Mouse (Mus musculus) effector memory CD4-positive, alpha-beta T cell, adult 5 months (primary cell): ENCODE results near the gene Olfr1089. TPM values are rescaled to one million over a fixed set of nuclear protein-coding genes. Genes with fewer than 3 reads are reported as not detected.

Experiments
- polyA plus RNA-seq: library from polyadenylated mRNA; unstranded; fragments of 100-300 nt; shearing (Covaris generic); gene quantifications from one replicate; pipeline ENCODE4 v1.2.1, GENCODE M21; 2017

Olfr1089 gene
- not detected for polyA plus RNA-seq

DNA sequence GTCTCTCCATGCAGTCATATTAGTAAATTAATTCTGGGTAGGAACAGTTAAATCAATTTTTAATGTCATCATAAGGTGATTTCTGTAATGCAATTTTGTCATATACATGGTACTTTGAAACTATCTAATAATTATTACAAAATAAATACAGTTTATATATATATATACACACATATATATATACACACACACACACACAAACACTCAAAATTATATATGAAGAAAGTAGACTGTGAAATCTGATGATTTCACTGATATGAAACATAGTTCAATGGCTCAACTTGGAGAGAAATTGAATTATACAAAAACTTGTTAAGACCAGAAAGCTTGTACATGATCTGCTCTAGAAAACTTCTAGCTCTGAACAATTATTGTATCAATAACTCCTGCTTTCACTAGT lies at the start of gene Olfr1089:
Gene Olfr1089, minus strand, starts transcription at position 101 of the 400 bp plus-strand sequence.

DNA sequence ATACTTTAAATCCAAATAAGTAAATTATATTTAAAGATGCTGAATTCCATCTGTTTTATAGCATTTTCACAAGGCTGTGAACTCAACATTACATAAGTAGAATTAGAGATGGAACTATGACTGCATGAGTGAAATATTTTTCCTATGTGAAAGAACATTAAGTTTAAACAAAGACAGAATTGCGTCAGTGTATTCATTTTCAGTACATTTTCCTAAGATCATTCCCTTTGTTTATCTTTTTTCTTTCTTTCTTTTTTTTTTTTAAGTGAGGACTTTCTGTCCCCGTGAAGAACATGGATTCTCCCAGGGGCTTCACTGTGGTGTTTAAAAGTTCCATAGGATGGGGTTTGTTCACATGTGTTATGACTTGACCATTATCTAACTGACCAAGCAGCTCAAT lies 48.7 kb upstream of the Olfr1089 start, which contains the start of gene Olfr1093:
Gene Olfr1093, plus strand, starts transcription at position 301 of the 400 bp plus-strand sequence.

GRCm38 (mm10) chr2:86758893-86759292 lies 25.4 kb upstream of the Olfr1089 start, which contains the start of gene Olfr1090:
TSS of gene Olfr1090 (minus strand) at chr2:86758993.

DNA sequence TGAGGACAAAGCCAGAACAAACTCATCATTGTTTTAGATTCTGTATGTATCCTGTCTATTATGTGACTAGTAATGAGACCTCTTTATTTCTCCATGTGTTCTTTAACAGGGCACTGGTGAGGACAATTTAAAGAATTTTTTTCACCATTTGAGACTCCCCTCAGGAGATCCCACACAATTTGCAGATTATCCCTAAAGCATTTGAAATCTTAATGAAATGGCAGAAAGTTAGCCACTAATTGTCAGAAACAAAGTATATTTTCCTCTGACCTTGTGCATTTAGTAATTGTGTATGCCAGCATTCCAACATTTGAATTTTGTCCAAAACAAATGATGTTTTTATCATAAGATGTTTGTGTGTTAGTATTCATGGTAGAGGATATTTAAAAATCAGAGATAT lies 35.2 kb downstream of the Olfr1089 start, which contains the start of gene Olfr1087:
Gene Olfr1087, minus strand, starts transcription at position 101 of the 400 bp plus-strand sequence.

Other genes starting within 250 kb of the Olfr1089 start
- not detected for gene Olfr228, start 246.3 kb downstream of the Olfr1089 start, polyA plus RNA-seq
- not detected for gene Olfr1076, start 225.2 kb downstream of the Olfr1089 start, polyA plus RNA-seq
- not detected for gene Olfr1079, start 191.2 kb downstream of the Olfr1089 start, polyA plus RNA-seq
- not detected for gene Olfr1080, start 175.5 kb downstream of the Olfr1089 start, polyA plus RNA-seq
- gene Olfr1082, start 134.7 kb downstream of the Olfr1089 start, polyA plus RNA-seq = not detected
- gene Olfr1084, start 94.0 kb downstream of the Olfr1089 start, polyA plus RNA-seq = not detected
- not detected for gene Olfr1085, start 71.7 kb downstream of the Olfr1089 start, polyA plus RNA-seq
- gene Olfr1086, start 53.6 kb downstream of the Olfr1089 start, polyA plus RNA-seq = not detected
- gene Olfr1087, start 35.3 kb downstream of the Olfr1089 start, polyA plus RNA-seq = not detected
- not detected for gene Olfr1090, start 25.3 kb upstream of the Olfr1089 start, polyA plus RNA-seq
- gene Olfr1093, start 48.8 kb upstream of the Olfr1089 start, polyA plus RNA-seq = not detected
- gene Olfr141, start 76.3 kb upstream of the Olfr1089 start, polyA plus RNA-seq = not detected
- not detected for gene Olfr1094, start 91.0 kb upstream of the Olfr1089 start, polyA plus RNA-seq
- not detected for gene Olfr1095, start 118.0 kb upstream of the Olfr1089 start, polyA plus RNA-seq
- gene Gm13723, start 141.1 kb upstream of the Olfr1089 start, polyA plus RNA-seq = not detected
- gene Olfr1097, start 158.5 kb upstream of the Olfr1089 start, polyA plus RNA-seq = 0.11 TPM
- not detected for gene Olfr1098, start 190.8 kb upstream of the Olfr1089 start, polyA plus RNA-seq
- not detected for gene Olfr1099, start 227.0 kb upstream of the Olfr1089 start, polyA plus RNA-seq
- not detected for gene Olfr1100, start 246.3 kb upstream of the Olfr1089 start, polyA plus RNA-seq